Mouse (Mus musculus) cerebellum, postnatal 10 days (tissue): ENCODE results near the gene Srsf4.

Experiments used
- DNase-seq, 2 experiments: peaks; one replicate each; pipeline ENCODE4 v3.0.0; 2021; ENCODE audit warnings: mixed read lengths in 2 of 2

Srsf4 gene

GRCm38 (mm10) chr4:131874169-131874536 lies 736 bp downstream of the Srsf4 start:
- peak in 1 of 2 experiments; percentile 22 for DNase-seq

DNA sequence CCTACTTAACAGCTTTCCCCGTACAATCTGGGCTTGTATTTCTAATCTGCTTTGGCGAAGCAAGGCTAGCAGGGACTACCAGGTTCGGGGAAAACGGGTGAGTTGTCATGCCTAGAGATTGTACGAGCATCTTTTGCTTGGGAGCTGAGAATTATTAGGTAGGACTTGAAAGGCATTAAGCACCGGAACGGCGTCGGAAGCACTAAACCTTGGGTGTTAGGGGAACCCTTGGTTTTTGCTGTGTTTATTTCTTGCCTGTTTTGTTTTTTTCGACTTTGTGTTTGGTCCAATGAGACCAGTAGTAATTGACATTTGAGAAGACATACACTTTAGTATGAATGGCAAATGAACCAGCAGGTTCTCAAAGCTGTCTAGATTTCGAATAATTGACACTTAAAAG lies 1.1 kb downstream of the Srsf4 start:
- DNase-seq: peak in 1 of 2 experiments; percentile 33

- no peak for DNase-seq
These were observed 1.8 kb downstream of the Srsf4 start for GRCm38 (mm10) chr4:131875242-131875641.

DNA sequence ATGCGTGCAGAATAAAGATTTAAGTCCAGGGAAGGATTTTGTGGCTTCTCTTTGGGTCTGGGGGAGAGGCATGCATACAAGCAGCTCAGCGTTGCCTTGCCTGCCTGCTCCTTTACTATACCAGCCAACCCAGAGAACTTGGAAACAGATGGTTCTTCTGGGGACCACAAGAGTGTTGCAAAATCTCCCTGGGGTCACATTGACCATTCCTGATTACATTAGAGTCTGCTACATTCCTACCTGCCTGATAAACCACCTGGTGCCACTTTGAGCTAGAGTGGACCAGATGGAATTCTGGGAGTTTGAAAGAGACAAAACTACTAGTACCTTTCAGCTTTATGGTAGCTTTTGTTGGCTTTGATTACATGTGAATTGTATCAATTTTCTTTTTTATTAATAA lies 3.4 kb downstream of the Srsf4 start:
- no peak for DNase-seq

DNA sequence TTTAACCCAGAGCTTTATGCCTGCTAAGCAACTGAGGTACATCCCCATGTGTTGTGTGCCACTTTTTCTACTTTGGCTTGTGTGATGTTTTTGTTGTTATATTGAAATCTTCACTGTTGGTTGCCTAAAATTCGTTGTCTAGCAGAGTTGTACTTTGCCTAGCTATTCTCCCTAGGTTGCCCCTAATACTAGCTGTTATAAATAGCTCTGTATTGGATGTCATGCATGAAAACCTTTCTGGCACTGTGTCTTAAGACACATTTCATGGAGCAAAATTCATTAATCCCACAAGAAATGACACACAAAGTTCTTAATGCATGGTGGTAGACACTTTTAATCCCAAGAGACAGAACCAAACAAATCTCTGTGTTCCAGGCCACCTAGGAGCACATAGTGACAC lies 6.3 kb downstream of the Srsf4 start:
- DNase-seq: no peak

- no peak for DNase-seq
These were observed 7.9 kb downstream of the Srsf4 start for GRCm38 (mm10) chr4:131881306-131881705.

GRCm38 (mm10) chr4:131883571-131883970 lies 10.2 kb downstream of the Srsf4 start:
- no peak for DNase-seq

DNA sequence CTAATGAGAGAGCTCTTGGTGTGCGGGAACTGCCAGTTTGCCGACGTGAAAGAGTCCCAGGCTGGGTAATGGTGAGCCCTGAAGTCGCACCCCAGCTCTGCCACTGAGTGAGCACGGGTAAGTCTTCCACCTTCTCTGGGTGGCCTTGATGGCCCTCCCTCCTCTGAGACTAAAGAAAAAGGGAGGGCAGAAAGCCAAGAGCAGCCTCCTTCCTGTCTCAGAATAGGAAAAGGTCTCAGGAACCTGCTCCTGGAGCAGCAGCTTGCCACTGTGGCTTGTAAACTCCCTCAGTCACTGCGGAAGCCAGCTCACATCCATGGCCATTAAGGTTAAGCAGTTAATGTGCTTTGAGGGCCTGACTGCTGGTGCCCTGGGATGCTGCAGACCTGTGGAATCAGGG lies 12.0 kb downstream of the Srsf4 start:
- DNase-seq: no peak

DNA sequence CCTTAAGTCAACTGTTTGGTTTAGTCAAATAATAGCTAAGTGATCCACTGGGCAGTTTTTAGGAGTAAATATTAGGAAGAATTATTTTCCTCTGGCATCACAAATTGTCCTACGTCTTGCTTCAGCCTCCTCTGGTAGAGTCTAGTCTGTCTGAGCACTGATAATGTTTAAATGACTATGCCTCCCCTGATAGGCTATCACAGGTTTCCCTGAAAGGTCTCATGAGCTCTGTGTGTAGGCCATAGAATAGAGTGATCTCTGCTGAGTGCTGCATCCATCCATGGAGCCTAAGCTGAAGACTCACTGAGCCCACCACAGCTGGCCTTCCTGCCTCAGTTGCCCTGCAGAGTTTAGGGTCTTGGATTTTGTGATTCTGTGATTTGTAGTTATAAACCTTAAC lies 15.1 kb downstream of the Srsf4 start:
- DNase-seq: no peak

- DNase-seq: no peak
These were observed 17.3 kb downstream of the Srsf4 start for GRCm38 (mm10) chr4:131890692-131891091.

- no peak for DNase-seq
These were observed 23.7 kb downstream of the Srsf4 start for GRCm38 (mm10) chr4:131897109-131897508.

- no peak for DNase-seq
These were observed 24.4 kb downstream of the Srsf4 start for GRCm38 (mm10) chr4:131897787-131898186.

GRCm38 (mm10) chr4:131898503-131899179 lies 25.2 kb downstream of the Srsf4 start:
- DNase-seq: no peak

- DNase-seq: peak; percentile 56 to 57
These were observed 25.8 kb downstream of the Srsf4 start for GRCm38 (mm10) chr4:131899180-131899554.

DNA sequence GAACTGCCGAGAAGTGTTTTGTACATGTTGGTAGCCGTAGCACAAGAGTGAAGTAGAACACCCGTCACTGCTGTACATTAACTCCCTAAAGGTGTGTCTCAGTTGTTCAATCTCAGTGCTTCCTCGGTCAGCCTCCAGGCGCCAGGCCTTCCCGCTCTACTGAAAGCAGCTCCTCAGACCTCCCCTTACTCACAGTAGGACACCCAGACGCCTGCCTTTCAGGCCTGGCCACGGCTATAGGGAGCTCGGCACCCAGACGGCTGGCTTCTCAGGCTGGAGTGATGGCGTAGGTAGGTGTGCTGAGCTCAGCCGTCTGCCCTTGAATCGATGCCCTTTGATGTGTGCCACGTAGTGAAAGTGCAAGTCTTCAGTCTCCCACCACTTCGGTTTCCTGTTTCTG lies 27.7 kb downstream of the Srsf4 start:
- no peak for DNase-seq

- DNase-seq: peak; percentile 65 to 74
These were observed 31.1 kb downstream of the Srsf4 start for GRCm38 (mm10) chr4:131904478-131904877.

DNA sequence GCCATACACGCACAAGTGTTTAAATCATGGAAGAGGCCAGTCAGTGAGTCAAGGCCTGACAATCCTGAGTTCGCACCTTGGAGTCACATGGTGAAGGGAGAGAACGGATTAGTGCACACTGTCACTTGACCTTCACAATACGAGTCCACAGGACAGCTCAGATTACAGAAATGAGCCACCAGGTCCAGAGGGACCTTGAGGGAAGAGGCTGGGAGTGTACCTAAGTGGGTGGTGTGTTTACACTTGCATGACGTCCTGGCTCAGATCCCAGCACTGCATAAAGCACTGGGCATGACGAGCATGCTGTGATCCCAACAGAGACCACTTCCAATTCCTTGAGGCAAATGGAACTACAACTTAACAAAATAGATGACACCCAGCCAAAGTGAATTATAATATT lies 33.0 kb downstream of the Srsf4 start:
- no peak for DNase-seq

DNA sequence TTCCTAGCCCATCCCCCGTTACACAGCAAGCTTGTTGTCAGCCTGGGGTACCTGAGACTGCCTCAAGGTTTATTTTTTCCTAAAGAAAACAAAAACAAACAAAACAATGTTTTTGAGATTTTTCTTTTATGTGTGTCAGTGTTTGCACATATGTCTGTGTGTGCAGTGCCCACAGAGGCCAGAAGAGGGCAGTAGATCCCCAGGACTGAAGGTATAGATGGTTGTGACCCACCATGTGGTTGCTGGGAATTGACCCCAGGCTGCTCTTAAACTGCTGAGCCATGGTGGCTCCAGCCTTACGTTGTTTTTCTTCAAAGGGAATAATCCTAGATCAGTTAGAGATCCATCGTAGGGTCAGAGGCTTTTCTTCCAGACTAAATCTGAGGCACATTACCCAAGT lies 34.5 kb downstream of the Srsf4 start:
- DNase-seq: peak in 1 of 2 experiments; percentile 31

GRCm38 (mm10) chr4:131910237-131910994 lies 37.0 kb downstream of the Srsf4 start:
- peak; percentile 17 to 28 for DNase-seq

- DNase-seq: no peak
These were observed 38.1 kb downstream of the Srsf4 start for GRCm38 (mm10) chr4:131911521-131911920.

DNA sequence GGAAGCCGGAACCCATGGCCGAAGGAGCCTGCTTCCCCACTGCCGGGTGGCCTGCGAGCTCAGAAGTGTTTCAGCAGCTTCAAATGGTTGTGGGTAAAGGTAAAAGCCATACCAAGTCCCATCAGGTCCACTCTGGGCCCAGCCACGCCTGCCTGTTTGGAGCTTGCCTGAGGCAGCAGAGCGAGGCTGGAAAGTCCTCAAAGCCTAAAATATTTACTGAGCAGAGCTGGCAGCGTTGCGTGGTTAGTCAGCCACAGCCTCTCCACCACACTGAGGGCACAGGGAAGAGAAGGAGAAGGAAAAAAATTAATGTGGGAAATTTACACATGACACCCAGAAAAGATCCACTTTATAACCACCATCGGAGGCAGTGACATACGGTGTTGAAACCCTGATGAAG lies 40.1 kb downstream of the Srsf4 start:
- no peak for DNase-seq

- DNase-seq: no peak
These were observed 40.7 kb downstream of the Srsf4 start for GRCm38 (mm10) chr4:131914046-131914643.

DNA sequence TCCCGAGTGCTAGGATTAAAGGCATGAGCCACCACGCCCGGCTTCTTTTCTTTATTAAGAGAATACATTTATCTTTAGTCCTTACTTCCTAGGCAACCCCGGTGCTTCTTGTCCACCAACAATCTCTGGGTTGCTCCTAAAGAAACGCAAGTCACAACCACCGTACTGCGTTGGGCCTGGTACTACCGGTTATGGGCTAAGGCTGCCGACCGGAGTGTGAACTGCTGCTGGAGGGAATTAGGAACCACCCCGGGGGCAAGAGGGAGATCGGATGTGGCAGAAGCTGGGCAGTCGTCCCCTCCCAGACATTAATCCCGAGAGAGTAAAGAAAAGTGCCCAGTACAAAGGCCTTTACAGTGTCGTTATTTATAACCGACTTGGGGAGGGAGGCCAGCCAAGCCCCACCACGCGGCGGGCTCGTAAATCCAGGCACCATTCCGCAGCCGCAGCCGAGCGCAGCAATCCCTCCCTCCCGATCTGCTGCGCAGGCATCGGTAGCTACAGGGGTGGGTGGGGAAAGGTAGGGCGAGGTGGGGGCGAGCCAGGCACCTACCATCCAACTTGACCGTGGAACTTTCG lies 41.6 kb downstream of the Srsf4 start:
- DNase-seq: peak in 1 of 2 experiments; percentile 40
